Mouse (Mus musculus): ENCODE measurements at regions not wholly inside any gene's neighbourhood (a gene's known extent, or its start where the extent isn't known, plus 50 kb on each side); places are given as distances from the start of the nearest gene placed in this dataset.

GRCm38 (mm10) chr12:12643247-12643963 is 298.3 kb downstream of the Mycn start:
- DNase-seq (ENCODE audit: low spot score in 2 of 2) = no peak

GRCm38 (mm10) chr12:12635308-12635707 is 306.4 kb downstream of the Mycn start:
- no peak for DNase-seq (ENCODE audit: low spot score in 2 of 2)

GRCm38 (mm10) chr12:12627597-12627996 is 314.1 kb downstream of the Mycn start:
- DNase-seq (ENCODE audit: low spot score in 2 of 2) = no peak

GRCm38 (mm10) chr12:12625788-12626187 is 315.9 kb downstream of the Mycn start:
- DNase-seq (ENCODE audit: low spot score in 2 of 2) = no peak

- peak; percentile 89 to 90 for DNase-seq (ENCODE audit: low spot score in 2 of 2)
These were observed 318.9 kb downstream of the Mycn start for GRCm38 (mm10) chr12:12622712-12623292.

- no peak for DNase-seq (ENCODE audit: low spot score in 2 of 2)
These were observed 320.2 kb downstream of the Mycn start for GRCm38 (mm10) chr12:12621506-12621905.

- DNase-seq (ENCODE audit: low spot score in 2 of 2) = no peak
These were observed 321.4 kb downstream of the Mycn start for GRCm38 (mm10) chr12:12620316-12620715.

GRCm38 (mm10) chr12:12619431-12619830 is 322.3 kb downstream of the Mycn start:
- no peak for DNase-seq (ENCODE audit: low spot score in 2 of 2)

- DNase-seq (ENCODE audit: low spot score in 2 of 2) = no peak
These were observed 329.2 kb downstream of the Mycn start for GRCm38 (mm10) chr12:12612520-12612919.

GRCm38 (mm10) chr12:12610861-12611260 is 330.9 kb downstream of the Mycn start:
- DNase-seq (ENCODE audit: low spot score in 2 of 2) = no peak

- DNase-seq (ENCODE audit: low spot score in 2 of 2) = no peak
These were observed 333.7 kb downstream of the Mycn start for GRCm38 (mm10) chr12:12607995-12608394.

- DNase-seq (ENCODE audit: low spot score in 2 of 2) = no peak
These were observed 334.8 kb downstream of the Mycn start for GRCm38 (mm10) chr12:12606911-12607310.

- no peak for DNase-seq (ENCODE audit: low spot score in 2 of 2)
These were observed 336.2 kb downstream of the Mycn start for GRCm38 (mm10) chr12:12605495-12605894.

- DNase-seq (ENCODE audit: low spot score in 2 of 2) = no peak
These were observed 339.4 kb downstream of the Fam49a start for GRCm38 (mm10) chr12:12601362-12601761.

- no peak for DNase-seq (ENCODE audit: low spot score in 2 of 2)
These were observed 333.5 kb downstream of the Fam49a start for GRCm38 (mm10) chr12:12595399-12595798.

- DNase-seq (ENCODE audit: low spot score in 2 of 2) = no peak
These were observed 332.6 kb downstream of the Fam49a start for GRCm38 (mm10) chr12:12594567-12594966.

- DNase-seq (ENCODE audit: low spot score in 2 of 2) = no peak
These were observed 331.4 kb downstream of the Fam49a start for GRCm38 (mm10) chr12:12593343-12593742.

GRCm38 (mm10) chr12:12590753-12591291 is 328.9 kb downstream of the Fam49a start:
- DNase-seq (ENCODE audit: low spot score in 2 of 2) = peak in 1 of 2 experiments; percentile 25

GRCm38 (mm10) chr12:12588771-12589370 is 326.9 kb downstream of the Fam49a start:
- DNase-seq (ENCODE audit: low spot score in 2 of 2) = no peak

GRCm38 (mm10) chr12:12586436-12586835 is 324.5 kb downstream of the Fam49a start:
- DNase-seq (ENCODE audit: low spot score in 2 of 2) = no peak

GRCm38 (mm10) chr12:12581271-12582186 is 319.6 kb downstream of the Fam49a start:
- DNase-seq (ENCODE audit: low spot score in 2 of 2) = peak in 1 of 2 experiments; percentile 17
